Mouse (Mus musculus): ENCODE data around the gene Fbxo34. TPM values are rescaled to one million over a fixed set of nuclear protein-coding genes. Genes with fewer than 3 reads are reported as not detected.
A peak's percentile ranks its signal among the peaks of the same experiment; 100 is the strongest.

The Fbxo34 gene
- polyA plus RNA-seq, 1 experiment from 2014 or later: 27.5 TPM

- Histone ChIP-seq H3K4me1 (ENCODE audit: control insufficient read depth, insufficient read depth, low read length) (no peaks in the 10 kb centered on the region), H3K9ac (ENCODE audit: low read length) (no peak overlapping the region), H3K27ac (ENCODE audit: low read depth, low read length) (no peak overlapping the region), H3K9me3 (replicated peaks; ENCODE audit: control insufficient read depth, low read length) (no peaks in the 10 kb centered on the region), H3K4me2 (ENCODE audit: low read length) (no peak overlapping the region), H3K4me3 (ENCODE audit: low read depth, low read length) (no peak overlapping the region), H3K27me3 (replicated peaks; ENCODE audit: control insufficient read depth, insufficient read depth, low read length) (no peaks in the 10 kb centered on the region), H3K36me3 (ENCODE audit: control insufficient read depth, insufficient read depth, low read length) (no peaks in the 10 kb centered on the region)
- ATAC-seq (peak; percentile 20; the same call in 1 of the 2 replicates), DNase-seq (ENCODE audit: low spot score) (peak; percentile 62)
- 77% methylated on average over 9 of the region's 9 CpGs for WGBS
These were observed 12.7 kb downstream of the Fbxo34 start for GRCm38 (mm10) chr14:47462877-47463460.

DNA sequence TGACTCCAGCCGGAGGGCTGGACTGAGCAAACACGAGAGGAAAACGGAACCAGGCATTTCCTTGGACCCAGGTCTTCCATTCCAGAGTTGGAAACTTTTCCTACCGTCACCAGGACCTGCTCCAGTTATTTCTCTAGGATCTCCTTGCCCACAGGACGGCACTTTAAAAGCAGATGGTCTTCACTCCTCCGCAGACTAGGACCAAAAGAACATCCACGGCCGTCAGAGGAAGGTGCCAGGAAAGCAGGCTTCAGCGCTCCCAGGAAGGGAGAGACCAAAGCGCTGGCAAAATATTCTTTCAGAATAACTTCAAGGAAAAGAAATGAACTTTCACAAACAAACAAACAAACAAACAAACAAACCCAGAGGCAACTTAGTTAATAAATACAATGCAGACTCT lies 14.2 kb downstream of the Fbxo34 start:
- DNase-seq (ENCODE audit: low spot score): no peak
- H3K36me3 ChIP-seq (ENCODE audit: control insufficient read depth, insufficient read depth, low read length): no peaks in the 10 kb centered on the region
- no peaks in the 10 kb centered on the region for H3K4me1 ChIP-seq (ENCODE audit: control insufficient read depth, insufficient read depth, low read length)
- H3K4me2 ChIP-seq (ENCODE audit: low read length): no peak overlapping the region
- ATAC-seq: no peak
- no peak overlapping the region for H3K9ac ChIP-seq (ENCODE audit: low read length)
- H3K27ac ChIP-seq (ENCODE audit: low read depth, low read length): no peak overlapping the region
- H3K27me3 ChIP-seq (replicated peaks; ENCODE audit: control insufficient read depth, insufficient read depth, low read length): no peaks in the 10 kb centered on the region
- no peak overlapping the region for H3K4me3 ChIP-seq (ENCODE audit: low read depth, low read length)
- H3K9me3 ChIP-seq (replicated peaks; ENCODE audit: control insufficient read depth, low read length): no peaks in the 10 kb centered on the region
- 88% methylated on average over 10 of the region's 10 CpGs for WGBS

DNA sequence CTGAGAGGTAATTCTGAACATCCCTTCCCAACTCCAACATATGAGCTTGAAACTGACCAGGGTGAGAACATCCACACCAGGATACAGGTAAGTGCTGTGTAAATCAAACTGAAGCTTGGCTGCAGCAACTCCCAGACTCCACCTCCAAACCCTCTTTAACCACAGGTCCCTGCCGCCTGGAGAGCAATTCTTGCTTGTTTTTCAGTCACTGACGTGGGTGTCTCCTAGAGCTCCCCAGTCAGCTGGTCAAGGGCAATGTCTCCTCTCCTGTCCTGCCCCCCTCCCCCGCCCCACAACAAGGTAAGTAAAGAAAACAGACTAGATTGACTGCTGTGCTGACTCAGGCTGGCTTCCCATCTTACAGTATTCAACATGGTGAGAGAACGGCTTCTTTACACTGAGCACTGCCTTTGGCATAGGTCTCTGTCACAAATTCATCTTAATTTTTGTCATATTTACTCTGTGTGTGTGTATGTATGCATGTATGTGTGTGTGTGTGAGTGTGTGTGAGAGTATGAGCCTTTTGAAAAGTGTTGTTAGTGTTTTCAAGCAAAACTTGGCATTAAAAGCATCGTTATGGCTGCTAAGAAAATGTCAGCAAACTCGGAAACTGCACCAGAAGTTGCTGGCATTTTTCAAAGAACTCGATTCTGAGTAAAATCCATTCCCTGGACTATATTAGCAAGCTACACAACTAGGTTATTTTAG lies 15.4 kb downstream of the Fbxo34 start:
- Histone ChIP-seq H3K4me1 (ENCODE audit: control insufficient read depth, insufficient read depth, low read length) (no peaks in the 10 kb centered on the region), H3K9me3 (replicated peaks; ENCODE audit: control insufficient read depth, low read length) (no peaks in the 10 kb centered on the region), H3K4me2 (ENCODE audit: low read length) (no peak overlapping the region), H3K27ac (ENCODE audit: low read depth, low read length) (no peak overlapping the region), H3K27me3 (replicated peaks; ENCODE audit: control insufficient read depth, insufficient read depth, low read length) (no peaks in the 10 kb centered on the region), H3K4me3 (ENCODE audit: low read depth, low read length) (no peak overlapping the region), H3K9ac (ENCODE audit: low read length) (no peak overlapping the region), H3K36me3 (ENCODE audit: control insufficient read depth, insufficient read depth, low read length) (no peaks in the 10 kb centered on the region)
- 55% methylated on average over 7 of the region's 7 CpGs for WGBS
- ATAC-seq (no peak), DNase-seq (ENCODE audit: low spot score) (peak; percentile 59)

DNA sequence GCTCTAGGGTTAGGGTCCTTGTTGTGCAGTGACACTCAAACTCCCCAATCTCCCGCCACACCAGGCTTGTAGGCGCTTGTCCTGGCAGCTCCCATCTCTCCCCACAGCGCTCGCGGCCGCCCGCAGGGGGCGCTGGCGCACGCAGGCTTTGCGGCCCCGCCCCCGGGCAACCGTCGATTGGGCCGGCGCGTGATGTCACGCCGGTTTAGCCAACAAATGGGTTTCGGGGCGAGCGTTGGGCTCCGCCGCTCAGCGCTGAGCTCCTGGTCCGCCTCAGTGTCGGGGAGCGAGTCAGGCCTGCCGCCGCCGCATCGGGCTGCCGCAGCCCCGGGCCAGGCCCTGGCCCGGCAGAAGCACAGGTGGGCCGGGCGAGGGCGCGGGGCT lies 22.1 kb downstream of the Fbxo34 start:
- H3K9me3 ChIP-seq (replicated peaks; ENCODE audit: control insufficient read depth, low read length): no peaks in the 10 kb centered on the region
- peak; percentile 96 for DNase-seq (ENCODE audit: low spot score)
- ATAC-seq: peak; percentile 99
- under 1% methylated on average over 40 of the region's 40 CpGs for WGBS
- H3K9ac ChIP-seq (ENCODE audit: low read length): peak overlapping the region; percentile 87
- peak overlapping the region; percentile 73 for H3K4me2 ChIP-seq (ENCODE audit: low read length)
- peaks cover 4% of the 10 kb centered on the region; the same call in 1 of the 2 replicates for H3K4me1 ChIP-seq (ENCODE audit: control insufficient read depth, insufficient read depth, low read length)
- peak overlapping the region; percentile 93 for H3K4me3 ChIP-seq (ENCODE audit: low read depth, low read length)
- H3K36me3 ChIP-seq (ENCODE audit: control insufficient read depth, insufficient read depth, low read length): no peaks in the 10 kb centered on the region
- no peaks in the 10 kb centered on the region for H3K27me3 ChIP-seq (replicated peaks; ENCODE audit: control insufficient read depth, insufficient read depth, low read length)
- peak overlapping the region; percentile 68 for H3K27ac ChIP-seq (ENCODE audit: low read depth, low read length)

GRCm38 (mm10) chr14:47472743-47473546 lies 22.7 kb downstream of the Fbxo34 start:
- WGBS: 1% methylated on average over 52 of the region's 69 CpGs
- peak overlapping the region; percentile 73 for H3K4me2 ChIP-seq (ENCODE audit: low read length)
- peak overlapping the region; percentile 68 for H3K27ac ChIP-seq (ENCODE audit: low read depth, low read length)
- peak; percentile 47 for DNase-seq (ENCODE audit: low spot score)
- H3K4me1 ChIP-seq (ENCODE audit: control insufficient read depth, insufficient read depth, low read length): peaks cover 4% of the 10 kb centered on the region; the same call in 1 of the 2 replicates
- H3K27me3 ChIP-seq (replicated peaks; ENCODE audit: control insufficient read depth, insufficient read depth, low read length): no peaks in the 10 kb centered on the region
- H3K9me3 ChIP-seq (replicated peaks; ENCODE audit: control insufficient read depth, low read length): no peaks in the 10 kb centered on the region
- no peaks in the 10 kb centered on the region for H3K36me3 ChIP-seq (ENCODE audit: control insufficient read depth, insufficient read depth, low read length)
- peak overlapping the region; percentile 93 for H3K4me3 ChIP-seq (ENCODE audit: low read depth, low read length)
- peak overlapping the region; percentile 87 for H3K9ac ChIP-seq (ENCODE audit: low read length)
- peak; percentile 67; the same call in 1 of the 2 replicates for ATAC-seq

GRCm38 (mm10) chr14:47473891-47474290 lies 23.7 kb downstream of the Fbxo34 start:
- ATAC-seq: no peak
- H3K36me3 ChIP-seq (ENCODE audit: control insufficient read depth, insufficient read depth, low read length): no peaks in the 10 kb centered on the region
- no peaks in the 10 kb centered on the region for H3K27me3 ChIP-seq (replicated peaks; ENCODE audit: control insufficient read depth, insufficient read depth, low read length)
- H3K4me3 ChIP-seq (ENCODE audit: low read depth, low read length): no peak overlapping the region
- peak overlapping the region; percentile 73 for H3K4me2 ChIP-seq (ENCODE audit: low read length)
- peaks cover 4% of the 10 kb centered on the region; the same call in 1 of the 2 replicates for H3K4me1 ChIP-seq (ENCODE audit: control insufficient read depth, insufficient read depth, low read length)
- H3K27ac ChIP-seq (ENCODE audit: low read depth, low read length): no peak overlapping the region
- H3K9me3 ChIP-seq (replicated peaks; ENCODE audit: control insufficient read depth, low read length): no peaks in the 10 kb centered on the region
- WGBS: 84% methylated on average over 9 of the region's 9 CpGs
- no peak for DNase-seq (ENCODE audit: low spot score)
- H3K9ac ChIP-seq (ENCODE audit: low read length): no peak overlapping the region

DNA sequence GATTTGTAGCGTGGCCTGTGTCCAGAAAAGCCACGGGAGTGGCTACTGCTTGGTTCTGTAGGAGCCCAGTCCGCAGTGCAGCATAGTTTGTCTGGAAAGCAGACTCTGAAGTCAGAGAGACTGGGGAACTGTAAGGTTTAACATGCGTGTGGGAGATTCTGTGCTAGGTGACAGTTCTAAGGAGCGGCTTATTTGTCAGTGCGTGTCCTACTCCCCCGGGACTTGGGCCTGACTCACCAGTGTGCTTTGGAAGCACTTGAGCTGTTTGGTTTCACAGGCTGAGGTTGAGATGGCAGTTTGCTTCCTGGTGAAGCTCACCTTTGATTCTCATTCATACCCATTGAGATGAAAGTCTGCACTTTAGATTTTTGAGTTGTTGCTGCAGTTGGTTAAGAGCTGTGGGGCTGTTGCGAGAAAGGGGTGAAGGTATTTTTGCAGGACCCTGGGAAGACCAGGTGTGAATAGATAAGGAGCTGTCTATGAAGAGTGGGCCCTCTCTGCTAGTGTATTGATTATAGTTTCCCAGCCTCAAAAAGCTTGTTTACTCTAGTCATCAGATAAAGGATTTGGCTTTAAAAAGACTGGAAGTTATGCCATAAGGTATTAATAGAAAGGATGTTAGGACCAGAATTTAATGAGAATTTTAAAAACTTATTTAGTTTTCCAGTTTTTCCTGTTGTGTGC lies 24.5 kb downstream of the Fbxo34 start:
- Histone ChIP-seq H3K27ac (ENCODE audit: low read depth, low read length) (no peak overlapping the region), H3K9ac (ENCODE audit: low read length) (no peak overlapping the region), H3K27me3 (replicated peaks; ENCODE audit: control insufficient read depth, insufficient read depth, low read length) (no peaks in the 10 kb centered on the region), H3K9me3 (replicated peaks; ENCODE audit: control insufficient read depth, low read length) (no peaks in the 10 kb centered on the region), H3K36me3 (ENCODE audit: control insufficient read depth, insufficient read depth, low read length) (no peaks in the 10 kb centered on the region), H3K4me2 (ENCODE audit: low read length) (no peak overlapping the region), H3K4me3 (ENCODE audit: low read depth, low read length) (no peak overlapping the region), H3K4me1 (ENCODE audit: control insufficient read depth, insufficient read depth, low read length) (peaks cover 4% of the 10 kb centered on the region; the same call in 1 of the 2 replicates)
- DNase-seq (ENCODE audit: low spot score) (no peak), ATAC-seq (no peak)
- 91% methylated on average over 8 of the region's 8 CpGs for WGBS

GRCm38 (mm10) chr14:47476266-47476665 lies 26.0 kb downstream of the Fbxo34 start:
- DNase-seq (ENCODE audit: low spot score): no peak
- ATAC-seq: no peak
- Histone ChIP-seq H3K36me3 (ENCODE audit: control insufficient read depth, insufficient read depth, low read length) (no peaks in the 10 kb centered on the region), H3K4me1 (ENCODE audit: control insufficient read depth, insufficient read depth, low read length) (peaks cover 4% of the 10 kb centered on the region; the same call in 1 of the 2 replicates), H3K4me2 (ENCODE audit: low read length) (no peak overlapping the region), H3K9ac (ENCODE audit: low read length) (no peak overlapping the region), H3K9me3 (replicated peaks; ENCODE audit: control insufficient read depth, low read length) (no peaks in the 10 kb centered on the region), H3K27ac (ENCODE audit: low read depth, low read length) (no peak overlapping the region), H3K27me3 (replicated peaks; ENCODE audit: control insufficient read depth, insufficient read depth, low read length) (no peaks in the 10 kb centered on the region), H3K4me3 (ENCODE audit: low read depth, low read length) (no peak overlapping the region)
- 91% methylated on average over 4 of the region's 4 CpGs for whole genome bisulfite sequencing
